Mouse (Mus musculus): ENCODE measurements at regions not wholly inside any gene's neighbourhood (a gene's known extent, or its start where the extent isn't known, plus 50 kb on each side); places are given as distances from the start of the nearest gene placed in this dataset.

GRCm38 (mm10) chr12:92384266-92384937, 535.4 kb upstream of the Sel1l start:
- H3K36me3 ChIP-seq (ENCODE audit: control insufficient read depth, insufficient read depth, low read length): no peaks in the 10 kb centered on the region
- no peak overlapping the region for H3K9ac ChIP-seq (ENCODE audit: low read length)
- no peaks in the 10 kb centered on the region for H3K27me3 ChIP-seq (replicated peaks; ENCODE audit: control insufficient read depth, insufficient read depth, low read length)
- H3K9me3 ChIP-seq (replicated peaks; ENCODE audit: control insufficient read depth, low read length): no peaks in the 10 kb centered on the region
- ATAC-seq (peak; percentile 42; the same call in 1 of the 2 replicates), DNase-seq (ENCODE audit: low spot score) (peak; percentile 16)
- WGBS: 9% methylated on average over 5 of the region's 5 CpGs
- H3K4me1 ChIP-seq (ENCODE audit: control insufficient read depth, insufficient read depth, low read length): no peaks in the 10 kb centered on the region
- no peak overlapping the region for H3K4me3 ChIP-seq (ENCODE audit: low read depth, low read length)
- H3K27ac ChIP-seq (ENCODE audit: low read depth, low read length): no peak overlapping the region
- no peak overlapping the region for H3K4me2 ChIP-seq (ENCODE audit: low read length)

- no peak overlapping the region for H3K9ac ChIP-seq (ENCODE audit: low read length)
- no peaks in the 10 kb centered on the region for H3K9me3 ChIP-seq (replicated peaks; ENCODE audit: control insufficient read depth, low read length)
- WGBS: 46% methylated on average over 3 of the region's 3 CpGs
- no peak overlapping the region for H3K27ac ChIP-seq (ENCODE audit: low read depth, low read length)
- H3K4me3 ChIP-seq (ENCODE audit: low read depth, low read length): no peak overlapping the region
- no peaks in the 10 kb centered on the region for H3K36me3 ChIP-seq (ENCODE audit: control insufficient read depth, insufficient read depth, low read length)
- DNase-seq (ENCODE audit: low spot score): peak; percentile 70
- H3K4me1 ChIP-seq (ENCODE audit: control insufficient read depth, insufficient read depth, low read length): no peaks in the 10 kb centered on the region
- H3K4me2 ChIP-seq (ENCODE audit: low read length): no peak overlapping the region
- no peaks in the 10 kb centered on the region for H3K27me3 ChIP-seq (replicated peaks; ENCODE audit: control insufficient read depth, insufficient read depth, low read length)
- peak; percentile 82 for ATAC-seq
Measured at GRCm38 (mm10) chr12:92379130-92379529, 530.2 kb upstream of the Sel1l start.

GRCm38 (mm10) chr12:92365926-92366325, 517.0 kb upstream of the Sel1l start:
- DNase-seq (ENCODE audit: low spot score): no peak
- no peak for ATAC-seq
- Histone ChIP-seq H3K9ac (ENCODE audit: low read length) (no peak overlapping the region), H3K27ac (ENCODE audit: low read depth, low read length) (no peak overlapping the region), H3K36me3 (ENCODE audit: control insufficient read depth, insufficient read depth, low read length) (no peaks in the 10 kb centered on the region), H3K4me2 (ENCODE audit: low read length) (no peak overlapping the region), H3K9me3 (replicated peaks; ENCODE audit: control insufficient read depth, low read length) (no peaks in the 10 kb centered on the region), H3K27me3 (replicated peaks; ENCODE audit: control insufficient read depth, insufficient read depth, low read length) (no peaks in the 10 kb centered on the region), H3K4me3 (ENCODE audit: low read depth, low read length) (no peak overlapping the region), H3K4me1 (ENCODE audit: control insufficient read depth, insufficient read depth, low read length) (no peaks in the 10 kb centered on the region)
- 82% methylated on average over 5 of the region's 5 CpGs for WGBS

- H3K4me3 ChIP-seq (ENCODE audit: low read depth, low read length): no peak overlapping the region
- H3K9me3 ChIP-seq (replicated peaks; ENCODE audit: control insufficient read depth, low read length): no peaks in the 10 kb centered on the region
- 13% methylated on average over 4 of the region's 4 CpGs for WGBS
- peak; percentile 94 for ATAC-seq
- no peaks in the 10 kb centered on the region for H3K36me3 ChIP-seq (ENCODE audit: control insufficient read depth, insufficient read depth, low read length)
- no peak overlapping the region for H3K4me2 ChIP-seq (ENCODE audit: low read length)
- H3K27me3 ChIP-seq (replicated peaks; ENCODE audit: control insufficient read depth, insufficient read depth, low read length): no peaks in the 10 kb centered on the region
- no peak overlapping the region for H3K27ac ChIP-seq (ENCODE audit: low read depth, low read length)
- peak; percentile 73 for DNase-seq (ENCODE audit: low spot score)
- H3K4me1 ChIP-seq (ENCODE audit: control insufficient read depth, insufficient read depth, low read length): no peaks in the 10 kb centered on the region; the same call in 1 of the 2 replicates
- H3K9ac ChIP-seq (ENCODE audit: low read length): no peak overlapping the region
Measured at GRCm38 (mm10) chr12:92353386-92354257, 504.7 kb upstream of the Sel1l start.

GRCm38 (mm10) chr12:92318241-92318640, 469.3 kb upstream of the Sel1l start:
- Histone ChIP-seq H3K36me3 (ENCODE audit: control insufficient read depth, insufficient read depth, low read length) (no peaks in the 10 kb centered on the region), H3K4me1 (ENCODE audit: control insufficient read depth, insufficient read depth, low read length) (no peaks in the 10 kb centered on the region), H3K4me2 (ENCODE audit: low read length) (no peak overlapping the region), H3K4me3 (ENCODE audit: low read depth, low read length) (no peak overlapping the region), H3K27me3 (replicated peaks; ENCODE audit: control insufficient read depth, insufficient read depth, low read length) (no peaks in the 10 kb centered on the region), H3K9ac (ENCODE audit: low read length) (no peak overlapping the region), H3K27ac (ENCODE audit: low read depth, low read length) (no peak overlapping the region), H3K9me3 (replicated peaks; ENCODE audit: control insufficient read depth, low read length) (no peaks in the 10 kb centered on the region)
- WGBS: 59% methylated on average over 1 of the region's 1 CpGs
- ATAC-seq: no peak
- no peak for DNase-seq (ENCODE audit: low spot score)

GRCm38 (mm10) chr12:92317609-92318008, 468.7 kb upstream of the Sel1l start:
- no peaks in the 10 kb centered on the region for H3K36me3 ChIP-seq (ENCODE audit: control insufficient read depth, insufficient read depth, low read length)
- 97% methylated on average over 3 of the region's 3 CpGs for WGBS
- no peak for ATAC-seq

GRCm38 (mm10) chr12:92316285-92316684, 467.3 kb upstream of the Sel1l start:
- ATAC-seq (no peak), DNase-seq (ENCODE audit: low spot score) (no peak)
- Histone ChIP-seq H3K36me3 (ENCODE audit: control insufficient read depth, insufficient read depth, low read length) (no peaks in the 10 kb centered on the region), H3K4me3 (ENCODE audit: low read depth, low read length) (no peak overlapping the region), H3K4me1 (ENCODE audit: control insufficient read depth, insufficient read depth, low read length) (no peaks in the 10 kb centered on the region), H3K9me3 (replicated peaks; ENCODE audit: control insufficient read depth, low read length) (no peaks in the 10 kb centered on the region), H3K9ac (ENCODE audit: low read length) (no peak overlapping the region), H3K27me3 (replicated peaks; ENCODE audit: control insufficient read depth, insufficient read depth, low read length) (no peaks in the 10 kb centered on the region), H3K4me2 (ENCODE audit: low read length) (no peak overlapping the region), H3K27ac (ENCODE audit: low read depth, low read length) (no peak overlapping the region)

More at GRCm38 (mm10) chr12:92317609-92318008, 468.7 kb upstream of the Sel1l start:
- H3K9me3 ChIP-seq (replicated peaks; ENCODE audit: control insufficient read depth, low read length): no peaks in the 10 kb centered on the region
- no peak overlapping the region for H3K4me3 ChIP-seq (ENCODE audit: low read depth, low read length)
- H3K27me3 ChIP-seq (replicated peaks; ENCODE audit: control insufficient read depth, insufficient read depth, low read length): no peaks in the 10 kb centered on the region
- H3K4me2 ChIP-seq (ENCODE audit: low read length): no peak overlapping the region
- DNase-seq (ENCODE audit: low spot score): no peak
- H3K27ac ChIP-seq (ENCODE audit: low read depth, low read length): no peak overlapping the region
- no peak overlapping the region for H3K9ac ChIP-seq (ENCODE audit: low read length)
- H3K4me1 ChIP-seq (ENCODE audit: control insufficient read depth, insufficient read depth, low read length): no peaks in the 10 kb centered on the region

GRCm38 (mm10) chr12:92315820-92316219, 466.9 kb upstream of the Sel1l start:
- no peaks in the 10 kb centered on the region for H3K9me3 ChIP-seq (replicated peaks; ENCODE audit: control insufficient read depth, low read length)
- H3K9ac ChIP-seq (ENCODE audit: low read length): no peak overlapping the region
- H3K27ac ChIP-seq (ENCODE audit: low read depth, low read length): no peak overlapping the region
- WGBS: 94% methylated on average over 2 of the region's 2 CpGs
- DNase-seq (ENCODE audit: low spot score) (no peak), ATAC-seq (no peak)
- H3K4me2 ChIP-seq (ENCODE audit: low read length): no peak overlapping the region
- no peak overlapping the region for H3K4me3 ChIP-seq (ENCODE audit: low read depth, low read length)
- H3K27me3 ChIP-seq (replicated peaks; ENCODE audit: control insufficient read depth, insufficient read depth, low read length): no peaks in the 10 kb centered on the region
- H3K36me3 ChIP-seq (ENCODE audit: control insufficient read depth, insufficient read depth, low read length): no peaks in the 10 kb centered on the region
- H3K4me1 ChIP-seq (ENCODE audit: control insufficient read depth, insufficient read depth, low read length): no peaks in the 10 kb centered on the region
